Mouse (Mus musculus): Measurements from ENCODE around the gene Ptn.
"Not testable (repeated sequence)": the region's sequence is repeated elsewhere in the genome, so short reads cannot be mapped to it uniquely, and the experiment has no call there.

Ptn gene

DNA sequence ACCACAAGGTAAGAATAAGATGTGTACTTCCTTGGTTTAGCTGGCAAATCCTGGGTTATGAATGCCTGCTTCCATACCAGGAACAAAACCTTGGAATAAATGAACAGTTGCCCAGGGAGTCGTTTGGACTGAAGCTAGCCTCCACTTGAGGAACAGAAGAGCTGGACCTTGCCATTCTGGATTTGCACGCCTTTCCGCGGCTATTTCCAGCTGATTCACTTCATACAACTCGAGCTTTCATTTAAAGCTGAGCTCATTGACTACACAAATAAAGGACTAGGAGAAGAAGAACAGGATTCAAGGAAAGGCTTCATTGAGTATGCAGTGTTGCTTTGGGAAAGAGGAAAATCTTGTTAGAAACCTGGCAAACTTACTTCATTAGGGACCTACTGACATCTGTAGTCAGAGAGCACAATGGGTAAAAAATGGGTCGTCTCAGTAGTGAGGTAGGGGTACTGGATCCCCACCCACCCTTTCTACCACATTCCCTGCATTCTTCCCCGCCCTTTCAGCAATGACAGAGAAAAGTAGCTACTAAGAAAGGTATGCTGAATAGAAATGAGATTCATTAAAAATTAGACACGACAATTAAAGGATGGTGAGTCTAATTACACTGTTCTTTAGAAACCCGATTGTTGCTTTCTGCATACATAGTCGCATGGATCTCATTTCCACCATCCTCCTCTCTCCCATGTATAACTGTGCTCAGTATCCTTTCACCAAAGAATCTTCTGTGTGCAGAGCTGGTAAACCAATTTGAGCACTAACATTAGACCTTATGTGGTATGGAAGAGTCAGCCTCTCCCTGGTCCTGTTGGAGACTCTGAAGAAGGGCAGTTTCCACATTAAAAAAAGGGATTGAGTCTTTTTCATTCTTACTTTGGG lies 54.8 kb downstream of the Ptn start:
- no peak for DNase-seq (ENCODE audit: low spot score)

DNA sequence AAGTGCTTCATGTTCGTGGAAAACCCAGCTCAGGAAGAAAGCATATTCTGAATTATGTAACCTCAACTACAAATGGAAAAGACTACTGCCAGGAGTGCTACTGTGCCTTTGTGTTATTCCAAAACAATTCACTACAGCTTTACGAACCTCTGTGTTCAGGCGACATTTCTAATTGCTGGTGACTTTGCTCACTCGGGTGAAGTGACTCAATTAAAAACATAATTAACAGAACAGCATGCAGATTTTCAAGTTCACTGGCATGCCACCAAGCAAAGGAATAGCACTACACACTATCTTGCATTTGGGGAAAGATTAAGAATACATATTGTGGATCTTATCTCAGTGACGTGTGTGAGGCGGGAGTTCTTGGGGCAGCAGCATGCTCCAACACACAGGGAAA lies 57.1 kb downstream of the Ptn start:
- no peak for DNase-seq (ENCODE audit: low spot score)

DNA sequence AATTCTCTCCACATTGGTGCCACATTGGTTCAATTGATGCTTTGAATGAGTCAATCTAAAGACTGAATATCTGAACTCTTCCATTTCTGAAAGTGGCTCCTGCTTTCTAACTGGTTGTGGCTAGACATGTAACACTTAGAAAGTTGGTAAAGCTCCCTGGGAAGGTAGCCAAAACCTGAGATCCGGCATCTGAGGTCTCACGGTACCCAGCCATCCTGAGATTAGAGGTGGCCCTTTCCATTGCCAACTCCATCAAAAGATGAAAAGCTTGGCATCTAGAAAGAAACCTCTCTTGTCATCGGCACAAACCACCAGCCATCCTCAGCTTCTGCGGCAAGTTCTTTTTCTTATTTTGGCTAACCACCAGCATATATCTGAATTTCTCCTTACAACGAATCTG lies 70.2 kb downstream of the Ptn start:
- no peak for DNase-seq (ENCODE audit: low spot score)

DNA sequence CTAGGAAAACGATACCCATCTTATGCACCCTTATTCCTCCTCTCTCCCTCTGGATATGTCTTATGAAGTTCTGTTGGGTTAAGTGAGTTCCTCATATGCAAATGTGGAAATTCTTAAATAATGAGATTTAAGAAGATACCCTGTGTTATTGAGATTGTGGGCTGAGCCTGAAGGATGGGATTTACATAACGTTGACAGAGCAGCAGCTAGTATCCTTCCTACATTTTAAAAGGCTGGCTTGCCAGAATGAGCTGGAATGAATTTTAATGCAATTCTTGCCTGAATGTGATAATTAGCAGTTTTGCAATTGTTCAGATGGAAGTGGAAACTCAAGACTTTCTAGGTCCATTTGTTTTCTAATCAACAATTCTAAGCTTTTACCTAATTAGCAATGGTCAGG lies 73.3 kb downstream of the Ptn start:
- DNase-seq (ENCODE audit: low spot score): no peak

DNA sequence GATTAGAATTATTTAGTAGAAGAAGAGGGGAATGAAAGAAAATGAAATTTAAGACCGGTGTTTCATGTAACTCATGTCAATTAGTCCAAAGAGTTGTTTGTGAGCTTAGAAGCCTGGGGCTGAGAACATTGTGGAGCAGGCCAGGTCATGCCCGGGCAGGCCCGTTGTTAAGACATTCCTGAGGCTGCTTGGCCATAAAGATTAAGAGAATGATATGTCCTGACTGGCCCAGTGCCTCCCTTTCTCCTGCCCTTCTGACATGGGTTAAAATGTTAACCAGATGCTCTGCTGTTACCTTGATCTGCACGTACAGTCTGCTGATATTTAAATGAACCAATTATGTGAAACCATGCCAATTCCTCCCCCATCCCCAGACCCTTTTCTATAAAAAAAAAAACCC lies 74.4 kb downstream of the Ptn start:
- not testable (repeated sequence) for DNase-seq (ENCODE audit: low spot score)

DNA sequence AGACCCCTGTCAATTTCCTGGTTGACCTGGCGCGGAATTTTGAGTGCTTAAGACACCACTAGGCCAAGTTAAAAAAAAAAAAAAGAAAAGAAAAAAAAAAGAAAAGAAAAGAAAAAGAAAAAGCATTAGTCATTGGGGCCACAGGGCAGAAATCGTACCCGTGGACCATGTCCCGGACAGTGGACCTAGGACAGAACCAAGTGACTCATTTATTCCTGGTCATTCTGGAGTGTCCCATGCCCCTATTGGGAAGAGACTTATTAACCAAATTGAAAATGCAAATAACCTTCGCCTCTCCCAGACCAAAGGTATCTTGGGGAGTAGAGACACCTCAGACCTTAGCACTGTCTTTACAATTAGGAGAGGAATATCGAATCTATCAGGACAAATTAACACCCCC lies 80.2 kb downstream of the Ptn start:
- DNase-seq (ENCODE audit: low spot score): not testable (repeated sequence)

DNA sequence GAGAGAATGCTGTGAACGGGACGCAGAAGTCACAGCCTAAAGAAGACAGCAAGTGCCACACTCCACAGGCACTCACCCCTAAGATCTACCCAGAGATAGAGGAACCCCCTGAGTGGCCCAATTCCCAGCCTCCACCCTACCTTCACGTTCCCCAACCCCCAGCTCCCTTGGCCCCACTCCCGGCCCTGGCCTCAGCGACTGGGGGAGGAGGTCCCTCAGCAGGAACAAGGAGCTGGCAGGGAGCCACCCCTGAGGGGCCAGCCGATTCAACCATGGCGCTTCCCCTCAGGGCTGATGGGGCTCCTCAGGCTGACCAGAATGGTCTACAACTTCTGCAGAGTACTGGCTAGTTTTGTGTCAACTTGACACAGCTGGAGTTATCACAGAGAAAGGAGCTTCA lies 81.9 kb downstream of the Ptn start:
- DNase-seq (ENCODE audit: low spot score): peak; percentile 7

DNA sequence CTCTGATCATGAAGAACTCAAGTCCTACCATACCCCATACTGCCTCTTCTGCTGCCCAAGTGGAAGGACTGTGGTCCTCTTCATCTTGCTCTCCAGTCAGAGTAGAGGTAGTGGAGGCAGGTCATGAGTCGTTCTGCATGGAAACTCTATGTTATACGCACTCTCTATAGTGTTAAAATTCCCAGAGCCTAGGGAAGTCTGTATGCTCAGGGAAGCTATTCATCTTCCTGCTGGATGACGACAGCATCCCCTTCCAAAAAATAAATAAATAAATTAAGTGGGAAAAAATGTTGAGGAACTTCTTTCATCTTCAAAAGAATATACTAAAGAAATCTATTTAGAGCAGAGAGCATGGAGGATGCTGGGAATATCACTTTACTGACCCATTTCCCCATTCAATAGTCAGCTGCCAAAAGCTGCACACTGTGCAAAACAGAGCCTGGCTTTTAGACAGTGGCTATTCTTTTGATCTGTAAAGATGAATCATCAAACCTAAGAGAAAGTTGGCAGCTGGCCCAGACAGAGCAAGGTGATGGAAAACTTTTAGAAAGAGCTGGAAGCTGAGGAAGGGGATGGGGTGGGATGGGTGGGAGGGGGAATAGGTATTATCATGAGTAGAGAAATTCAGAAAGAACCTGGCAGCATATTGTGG lies 84.4 kb downstream of the Ptn start:
- no peak for DNase-seq (ENCODE audit: low spot score)

DNA sequence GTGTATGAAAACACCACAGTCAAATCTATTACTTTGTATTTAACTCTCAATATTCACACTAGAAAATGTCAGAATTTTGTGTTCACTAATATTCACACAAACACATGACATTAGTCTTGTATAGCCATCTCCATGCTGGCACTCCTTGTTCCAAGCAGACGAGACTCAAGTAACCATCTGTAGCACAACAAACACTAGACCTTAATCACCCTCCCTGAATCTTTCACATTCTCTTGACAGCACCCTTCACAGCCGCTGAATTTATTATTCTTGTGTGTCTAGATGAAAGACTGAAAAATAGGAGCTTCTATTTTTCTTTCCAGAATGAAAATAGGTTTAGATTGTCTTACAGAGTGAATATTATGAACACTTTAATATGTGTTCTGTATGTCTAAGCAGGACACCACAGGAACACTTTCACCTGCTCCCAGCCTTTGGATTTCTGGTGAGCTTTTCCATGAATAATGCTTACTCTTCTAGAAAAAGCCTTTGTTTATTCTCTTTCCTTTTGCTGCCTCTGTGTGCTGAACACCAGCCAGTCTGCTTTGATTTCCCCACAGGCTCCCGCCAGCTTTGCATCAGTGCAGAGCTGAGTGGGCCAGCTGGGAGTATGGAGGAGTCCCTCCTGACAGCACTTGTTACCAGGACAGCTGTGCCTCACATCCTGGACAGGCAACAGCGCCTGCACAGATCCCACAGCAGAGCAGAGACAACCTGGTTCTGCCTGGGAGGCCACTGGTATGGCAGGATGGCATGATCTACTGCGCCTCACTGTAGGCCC lies 87.1 kb downstream of the Ptn start:
- DNase-seq (ENCODE audit: low spot score): no peak

DNA sequence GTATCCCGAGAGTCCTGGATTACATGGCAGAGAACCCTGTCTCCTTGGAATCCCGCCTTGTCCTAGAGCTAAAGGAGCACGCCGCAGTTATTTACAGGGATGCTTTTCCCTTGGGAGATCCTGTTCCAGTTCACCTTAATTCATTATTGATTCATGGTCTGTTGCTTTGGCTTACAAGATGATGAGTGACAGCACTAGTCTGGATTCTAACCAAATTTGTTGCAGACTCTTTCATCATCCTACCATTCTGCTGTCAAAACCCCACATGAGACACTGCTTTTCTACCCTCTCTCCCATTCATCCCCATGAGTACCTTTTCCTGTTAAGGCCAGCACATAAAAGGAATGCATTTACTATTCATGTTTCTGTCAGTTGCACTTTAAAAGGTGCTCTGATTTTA lies 96.7 kb downstream of the Ptn start:
- no peak for DNase-seq (ENCODE audit: low spot score)

DNA sequence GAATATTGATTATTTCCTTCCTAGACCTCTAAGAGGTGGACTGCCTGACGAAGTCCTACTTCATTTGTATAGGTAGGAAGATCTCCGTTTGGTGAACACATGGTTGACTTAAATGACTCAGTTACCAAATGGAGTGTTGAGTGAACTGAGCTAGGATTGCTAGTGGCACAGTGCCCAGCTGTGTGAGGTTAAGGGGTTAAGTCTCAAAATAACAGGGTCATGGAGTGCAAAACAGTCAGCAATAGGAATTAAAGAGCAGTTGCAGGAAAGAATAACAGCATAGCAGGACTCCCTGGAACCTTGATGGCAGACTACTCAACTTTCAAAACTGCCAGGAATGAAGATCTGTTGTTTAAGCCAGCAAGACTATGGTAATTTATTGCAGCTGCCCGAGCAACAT lies 114.5 kb downstream of the Ptn start:
- DNase-seq (ENCODE audit: low spot score): no peak

DNA sequence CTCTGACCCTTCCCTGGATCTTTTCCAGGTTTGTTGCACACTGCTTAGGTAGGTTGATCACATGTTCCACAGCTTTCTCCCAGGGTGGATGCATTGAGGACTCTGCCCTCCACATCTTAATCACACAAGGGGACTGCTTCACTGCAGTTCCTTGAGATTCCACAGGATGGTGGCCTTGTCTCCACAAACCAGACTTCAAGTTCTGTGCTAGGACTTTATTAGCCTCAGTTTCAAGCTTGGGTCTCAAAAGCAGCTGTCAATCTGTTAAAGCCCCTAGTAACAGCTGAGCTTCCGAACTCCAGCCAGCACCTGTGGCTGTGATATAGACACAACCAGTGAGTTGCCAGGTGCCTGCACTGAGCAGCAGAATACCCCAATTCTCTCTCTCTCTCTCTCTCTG lies 118.5 kb downstream of the Ptn start:
- DNase-seq (ENCODE audit: low spot score): peak; percentile 17

DNA sequence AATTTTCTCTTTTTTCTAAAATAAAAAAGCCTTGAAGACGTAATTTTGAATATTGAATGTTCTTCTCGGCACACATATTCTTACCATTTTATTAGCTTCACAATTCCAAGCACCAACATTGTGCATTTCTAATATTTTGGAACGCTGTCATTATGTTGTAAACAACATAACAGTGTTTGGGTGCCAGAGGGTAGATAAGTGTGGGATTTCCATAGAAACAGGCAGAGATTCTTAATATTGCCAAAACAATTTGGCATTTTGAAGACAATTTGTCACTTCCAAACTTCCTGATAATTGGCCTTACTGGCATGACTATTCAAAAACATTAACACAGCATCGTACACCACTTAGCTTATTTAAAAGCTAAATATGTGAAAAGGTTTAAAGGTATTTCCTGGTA lies 119.1 kb downstream of the Ptn start:
- DNase-seq (ENCODE audit: low spot score): no peak

DNA sequence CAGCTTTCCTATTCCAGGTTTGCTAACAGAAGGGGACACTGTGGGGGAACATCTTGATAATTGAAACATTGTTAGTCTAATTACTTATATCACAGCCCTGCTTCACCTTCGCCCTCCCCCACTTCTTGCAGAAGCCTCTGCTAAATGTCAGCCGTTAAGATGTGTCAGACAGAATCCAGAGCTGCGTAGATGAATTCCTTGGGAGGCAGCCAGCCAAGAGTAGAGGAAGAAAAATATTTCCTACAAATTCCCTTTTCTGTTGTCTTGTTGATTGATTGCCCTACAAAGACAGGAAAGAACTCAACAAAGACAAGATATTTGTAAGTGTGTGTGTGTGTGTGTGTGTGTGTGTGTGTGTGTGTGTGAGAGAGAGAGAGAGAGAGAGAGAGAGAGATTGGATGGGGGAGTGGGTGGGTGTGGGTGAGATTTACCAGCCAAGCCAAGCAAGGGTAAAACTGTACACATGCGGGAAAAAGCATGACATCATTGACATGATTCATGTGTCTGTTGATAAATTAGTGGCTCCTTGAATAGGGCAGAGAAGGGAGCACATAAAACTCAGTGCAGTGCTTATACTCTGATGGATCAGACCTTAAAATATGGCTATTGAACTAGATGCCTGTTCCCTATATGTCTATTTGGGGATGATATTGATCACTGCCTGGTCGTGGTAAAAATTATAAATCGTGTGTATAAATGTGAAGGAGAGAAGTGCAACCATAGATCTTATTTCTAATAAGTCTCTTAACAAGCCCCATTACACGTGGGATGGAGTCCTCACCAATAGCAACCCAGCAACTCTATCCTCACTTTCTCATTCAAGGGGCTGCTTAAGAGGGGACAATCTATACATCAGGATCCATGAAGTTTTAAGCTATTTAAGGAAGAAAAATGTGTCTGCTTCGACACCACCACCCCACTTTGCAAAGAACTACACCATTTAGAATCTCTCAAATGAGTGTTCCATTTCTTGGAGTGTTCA lies 133.0 kb downstream of the Ptn start:
- DNase-seq (ENCODE audit: low spot score): no peak

DNA sequence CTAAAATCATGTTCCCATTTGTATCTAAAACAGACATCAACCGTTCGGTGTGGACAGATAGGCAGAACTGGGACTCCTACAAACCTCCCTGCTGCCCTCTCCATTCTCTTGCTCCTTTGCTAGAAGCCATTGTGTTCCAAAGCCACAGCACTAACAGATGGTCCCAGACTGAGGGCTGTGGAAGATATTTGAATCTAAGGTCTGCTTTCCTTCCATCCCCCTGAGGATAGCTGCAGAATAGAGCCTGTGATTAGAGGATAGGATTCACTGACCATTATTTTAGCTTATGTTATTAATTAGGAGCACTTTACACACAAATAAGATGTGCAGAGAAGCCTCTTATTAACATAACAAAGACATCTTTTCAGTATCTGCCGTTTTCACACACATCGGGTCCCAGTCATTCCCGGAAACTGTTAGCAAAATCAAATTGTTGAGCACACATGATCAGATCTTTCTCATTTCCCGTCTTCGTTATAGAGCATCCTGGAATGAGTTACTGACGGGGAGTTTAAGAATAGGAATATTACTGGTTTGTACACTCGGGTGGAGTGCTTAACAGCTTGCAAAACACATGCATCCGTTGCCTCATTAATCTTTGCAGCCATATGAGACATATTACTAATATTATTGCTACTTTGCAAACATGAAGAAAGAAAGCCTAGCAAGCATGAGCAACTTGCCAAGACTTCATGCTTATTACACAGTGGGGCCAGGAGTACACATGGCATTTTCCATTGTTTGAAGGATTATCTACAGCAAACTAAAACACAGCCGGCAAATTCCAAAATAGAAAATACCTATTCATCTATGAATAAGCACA lies 137.4 kb downstream of the Ptn start:
- DNase-seq (ENCODE audit: low spot score): no peak

DNA sequence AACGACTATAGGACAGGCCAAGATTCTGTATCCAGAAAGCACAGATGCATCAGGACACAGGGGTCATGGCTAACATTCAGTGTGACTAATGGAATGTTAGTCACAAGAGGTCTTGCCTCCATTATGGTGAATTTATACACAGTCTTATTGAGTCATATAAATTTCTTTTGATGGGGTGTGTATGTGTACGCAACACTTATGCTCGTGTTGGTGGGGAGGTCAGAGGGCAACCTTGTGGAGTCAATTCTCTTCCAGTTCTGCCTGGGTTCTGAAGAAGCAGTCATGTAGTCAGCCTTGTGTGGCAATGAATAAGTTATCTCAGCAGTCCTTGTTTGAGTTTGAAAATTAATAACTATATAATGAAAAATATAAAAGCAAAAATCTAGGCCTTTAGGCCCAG lies 138.7 kb downstream of the Ptn start:
- DNase-seq (ENCODE audit: low spot score): no peak

Data from ovary, postnatal 36 days (tissue).